ENCODE assay signal across 8 mouse cellular contexts in the genomic region with DNA sequence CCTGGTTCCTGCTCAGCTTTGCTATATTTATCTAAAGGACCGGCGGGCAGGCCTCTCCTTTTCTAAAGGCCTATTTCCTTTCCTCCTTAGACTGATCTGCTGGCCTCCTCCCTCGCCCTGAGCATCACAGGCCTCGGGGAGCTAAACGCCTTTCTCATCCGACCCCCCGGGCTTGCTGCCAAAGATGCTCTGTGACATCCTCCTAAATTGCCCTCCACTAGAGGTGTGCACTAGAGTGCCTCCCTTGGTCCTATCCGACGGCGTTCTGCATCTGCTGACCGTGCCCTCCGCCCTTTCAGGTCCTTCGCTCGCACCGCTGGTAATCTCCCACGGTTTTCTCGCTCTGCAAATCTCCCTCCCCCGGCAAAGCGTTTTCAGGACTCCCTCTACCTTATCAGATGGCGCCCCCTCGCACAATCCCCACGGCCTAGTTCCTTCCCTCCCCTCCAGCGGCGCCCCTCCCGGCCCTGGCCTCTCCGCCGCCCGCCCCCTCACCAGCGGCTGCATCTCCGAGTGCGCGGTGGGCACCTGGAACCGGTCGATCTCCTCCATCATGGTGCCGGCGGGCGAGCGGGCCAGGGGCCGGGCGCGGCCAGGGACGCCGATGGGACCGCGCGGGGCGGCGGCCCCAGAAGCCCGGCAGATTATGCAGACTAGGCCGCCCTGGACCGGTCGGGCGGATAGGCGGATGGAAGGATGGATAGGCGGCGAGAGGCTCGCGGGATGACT. TPM values are rescaled to one million over a fixed set of nuclear protein-coding genes. Genes with fewer than 3 reads are reported as not detected.
DNase-seq lines count a peak whose midpoint lies in the region; ATAC-seq and TF ChIP-seq lines count a peak whose summit lies in the region.

No protein-coding gene starts in this region.

- WGBS in intestine, embryonic 15.5 days, result 1% methylated on average over 58 of the region's 58 CpGs
- under 1% methylated on average over 56 of the region's 58 CpGs for WGBS in midbrain, postnatal 0 days

- peaks cover 13% of the 10 kb centered on the region for H3K4me1 ChIP-seq in intestine, embryonic 15.5 days (replicated peaks)
- peaks cover 25% of the 10 kb centered on the region for H3K4me1 ChIP-seq in midbrain, postnatal 0 days (ENCODE audit: insufficient read depth, low read length)

- peak overlapping the region; percentile 71 for H3K9ac ChIP-seq in intestine, embryonic 15.5 days
- H3K9ac ChIP-seq in midbrain, postnatal 0 days (replicated peaks; ENCODE audit: low read length, poor library complexity, severe bottlenecking), result peak overlapping the region; percentile 96

- ATAC-seq in intestine, embryonic 15.5 days, result peak; percentile 10; the same call in 1 of the 2 replicates
- ATAC-seq in midbrain, postnatal 0 days (ENCODE audit: low FRiP score), result peak; percentile 18

- no peaks in the 10 kb centered on the region for H3K36me3 ChIP-seq in intestine, embryonic 15.5 days
- H3K36me3 ChIP-seq in midbrain, postnatal 0 days (ENCODE audit: insufficient read depth, low read length), result no peaks in the 10 kb centered on the region; the same call in 1 of the 2 replicates

- DNase-seq in ovary, postnatal 36 days (ENCODE audit: low spot score), result peak; percentile 16
- no peak for DNase-seq in ovary, postnatal 10 days (ENCODE audit: low spot score)
- DNase-seq in cerebellum, adult 9-10 months, result peak; percentile 77
- DNase-seq in frontal cortex, postnatal 25 days (ENCODE audit: low spot score in 2 of 2), result peak; percentile 25 to 41
- peak; percentile 19 for DNase-seq in liver
- peak; percentile 60 for DNase-seq in midbrain, postnatal 0 days (ENCODE audit: low spot score)
- DNase-seq in thymus, postnatal 25 days, result peak; percentile 47

- H3K9me3 ChIP-seq in intestine, embryonic 15.5 days, result no peaks in the 10 kb centered on the region
- H3K9me3 ChIP-seq in midbrain, postnatal 0 days (ENCODE audit: low read length), result no peaks in the 10 kb centered on the region

- TF ChIP-seq CTCF in midbrain, postnatal 0 days (IDR thresholded peaks at IDR 0.05), result peak; percentile 31

- H3K4me3 ChIP-seq in intestine, embryonic 15.5 days (replicated peaks), result peak overlapping the region; percentile 80
- peak overlapping the region; percentile 82 for H3K4me3 ChIP-seq in midbrain, postnatal 0 days (ENCODE audit: low read depth, low read length)

- peak overlapping the region; percentile 56 for H3K27ac ChIP-seq in intestine, embryonic 15.5 days
- H3K27ac ChIP-seq in midbrain, postnatal 0 days (ENCODE audit: low read depth, low read length), result peak overlapping the region; percentile 93

- H3K27me3 ChIP-seq in intestine, embryonic 15.5 days (replicated peaks), result peaks cover 11% of the 10 kb centered on the region
- no peaks in the 10 kb centered on the region for H3K27me3 ChIP-seq in midbrain, postnatal 0 days (ENCODE audit: insufficient read depth, low read length)

- peak overlapping the region; percentile 96 for H3K4me2 ChIP-seq in intestine, embryonic 15.5 days (replicated peaks)
- peak overlapping the region; percentile 77 for H3K4me2 ChIP-seq in midbrain, postnatal 0 days (ENCODE audit: low read depth, low read length, poor library complexity, severe bottlenecking)

RNA-seq across cellular contexts. Expression of a gene that starts 0.5 kb away (rescaled TPM):
- polyA plus RNA-seq in intestine, embryonic 15.5 days (2015; fragmentation: Nextera tagmentation; extraction: Ambion mirVana), result 2.3 TPM in 2 replicates
- total RNA-seq in midbrain, postnatal 0 days (2014; rRNA removed), result 125 and 130 TPM in 2 replicates
- 20.5 and 24.1 TPM in 2 replicates for polyA plus RNA-seq in midbrain, postnatal 0 days (2015; fragmentation: Nextera tagmentation; extraction: Ambion mirVana)

RNA-seq across cellular contexts. Expression of a gene that starts 0.7 kb away (rescaled TPM):
- polyA plus RNA-seq in intestine, embryonic 15.5 days (2015; fragmentation: Nextera tagmentation; extraction: Ambion mirVana), result 5.6 and 5.8 TPM in 2 replicates
- total RNA-seq in midbrain, postnatal 0 days (2014; rRNA removed), result 1.7 and 6.1 TPM in 2 replicates
- polyA plus RNA-seq in midbrain, postnatal 0 days (2015; fragmentation: Nextera tagmentation; extraction: Ambion mirVana), result 3.2 and 3.8 TPM in 2 replicates

RNA-seq across cellular contexts. Expression of a gene that starts 51.7 kb away (rescaled TPM):
- polyA plus RNA-seq in intestine, embryonic 15.5 days (2015; fragmentation: Nextera tagmentation; extraction: Ambion mirVana), result 0.28 and 0.55 TPM in 2 replicates
- 10.9 and 11.8 TPM in 2 replicates for total RNA-seq in midbrain, postnatal 0 days (2014; rRNA removed)
- 18.1 and 20.7 TPM in 2 replicates for polyA plus RNA-seq in midbrain, postnatal 0 days (2015; fragmentation: Nextera tagmentation; extraction: Ambion mirVana)

Comparison
In these comparisons a context has a peak if more than half of its experiments do, and no peak if none do; other contexts are left out.
1. RNA of a gene that starts 51.7 kb away (polyA plus RNA-seq): 18.1 to 20.7 TPM in midbrain, postnatal 0 days; 0.28 to 0.55 TPM in intestine, embryonic 15.5 days; every median in the first group is over 10 times any median in the second.